Mouse (Mus musculus) spleen, adult 2 months (tissue): ENCODE results near the gene Cmip.

ENCODE experiments used
- CTCF ChIP-seq: fragments of 200-500 bp; IDR thresholded peaks from 2 replicates; pipeline ENCODE4 v1.5.1; 2011; ENCODE audit warnings: mild to moderate bottlenecking, inconsistent platforms; ENCODE audit not compliant: insufficient read depth, insufficient read length, insufficient replicate concordance; ENCODE audit errors: extremely low read depth
- POLR2A ChIP-seq: fragments of 200-500 bp; IDR thresholded peaks from 2 replicates; pipeline ENCODE4 v1.6.1; 2011; ENCODE audit warnings: low read depth, low read length, inconsistent platforms

DNA sequence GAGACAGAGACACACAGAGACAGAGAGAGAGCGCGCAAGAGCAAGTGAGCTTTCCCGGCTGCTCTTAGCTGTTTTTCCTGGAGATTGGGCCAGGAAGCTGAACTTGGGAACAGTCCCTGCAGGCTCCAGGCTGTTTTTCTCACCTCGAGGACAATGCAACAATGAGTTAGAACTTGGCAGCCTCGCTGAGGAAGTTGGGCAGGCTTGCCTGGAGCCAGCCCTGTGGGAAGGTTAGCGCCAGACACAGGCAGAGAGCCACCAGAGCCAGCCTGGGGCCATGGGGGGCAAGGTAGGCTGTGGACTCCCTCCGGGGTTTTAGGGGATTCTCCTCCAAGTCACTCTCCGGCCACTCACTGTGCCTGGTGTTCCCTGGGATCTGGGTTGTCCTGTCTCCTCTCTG, 123.9 kb downstream of the Cmip start:
- no peak for TF ChIP-seq POLR2A
- TF ChIP-seq CTCF: no peak
